Mouse (Mus musculus) CH12.LX (cell line): ENCODE measurements around the gene Hdac4. TPM values are rescaled to one million over a fixed set of nuclear protein-coding genes. Genes with fewer than 3 reads are reported as not detected.

Source experiments
- DNase-seq: peaks from one replicate; pipeline ENCODE4 v3.0.0-alpha.2; 2013; ENCODE audit errors: extremely low read depth
- H3K27ac ChIP-seq: 2 replicates; pipeline ENCODE4 v1.5.1; 2012; ENCODE audit warnings: low read depth, mild to moderate bottlenecking, control low read depth, moderate library complexity; ENCODE audit not compliant: insufficient read depth
- H3K27me3 ChIP-seq: replicated peaks from 2 replicates; pipeline ENCODE3; 2012; ENCODE audit warnings: inconsistent platforms
- H3K36me3 ChIP-seq, 2 experiments: replicated peaks in 1 of 2; 2 replicates each; pipeline versions ENCODE3 to v1.6.1; 2012; ENCODE audit warnings: inconsistent platforms in 1 of 2, low read length in 1 of 2, mild to moderate bottlenecking in 1 of 2, mixed read lengths in 1 of 2, moderate library complexity in 1 of 2; ENCODE audit not compliant: control insufficient read depth in 1 of 2, insufficient read depth in 1 of 2
- H3K4me1 ChIP-seq, 2 experiments: 2 replicates each; pipeline ENCODE4 v1.6.1; 2012; ENCODE audit warnings: inconsistent platforms in 1 of 2, moderate library complexity in 1 of 2; ENCODE audit not compliant: insufficient read depth in 2 of 2, control insufficient read depth in 1 of 2
- H3K4me2 ChIP-seq: 2 replicates; pipeline ENCODE4 v1.6.1; 2012; ENCODE audit warnings: low read depth, mild to moderate bottlenecking, control low read depth; ENCODE audit not compliant: poor library complexity, insufficient read depth, severe bottlenecking
- H3K4me3 ChIP-seq, 3 experiments: fragments of 150-350 bp in 1 of 3; sonication (generic) in 1 of 3; replicated peaks in 1 of 3; 2 replicates each; pipeline versions ENCODE3 to v1.5.1; 2011 to 2012; ENCODE audit warnings: low read depth in 2 of 3, low read length in 2 of 3, mild to moderate bottlenecking in 2 of 3, moderate library complexity in 2 of 3, control low read depth in 1 of 3, improper control_type of control experiment in 1 of 3, inconsistent platforms in 1 of 3, mixed read lengths in 1 of 3; ENCODE audit not compliant: poor library complexity in 1 of 3
- H3K79me2 ChIP-seq: replicated peaks from 2 replicates; pipeline ENCODE4 v1.6.1; 2012; ENCODE audit warnings: mild to moderate bottlenecking, moderate library complexity; ENCODE audit not compliant: control insufficient read depth, poor library complexity, insufficient read depth, severe bottlenecking; ENCODE audit errors: extremely low read depth
- H3K9ac ChIP-seq: 2 replicates; pipeline ENCODE4 v1.6.1; 2012; ENCODE audit warnings: low read depth, mild to moderate bottlenecking, control low read depth, moderate library complexity; ENCODE audit not compliant: insufficient read depth
- H3K9me3 ChIP-seq: replicated peaks from 2 replicates; pipeline ENCODE3; 2012; ENCODE audit warnings: low read length, inconsistent platforms, mixed read lengths
- CHD1 ChIP-seq: IDR thresholded peaks from 2 replicates; pipeline ENCODE4 v1.6.1; 2012; ENCODE audit warnings: low read depth, low read length, improper control_type of control experiment, inconsistent platforms
- CHD2 ChIP-seq: IDR thresholded peaks from 2 replicates; pipeline ENCODE4 v1.6.1; 2011; ENCODE audit warnings: low read length, improper control_type of control experiment
- E2F4 ChIP-seq: IDR thresholded peaks from 2 replicates; pipeline ENCODE4 v1.6.1; 2011; ENCODE audit warnings: low read depth, low read length, improper control_type of control experiment; ENCODE audit not compliant: insufficient replicate concordance
- ELF1 ChIP-seq: IDR thresholded peaks from 2 replicates; pipeline ENCODE4 v1.6.1; 2014; ENCODE audit warnings: low read depth, mild to moderate bottlenecking, inconsistent platforms, low read length, improper control_type of control experiment
- ETS1 ChIP-seq: conservative IDR thresholded peaks from 2 replicates; pipeline ENCODE4 v1.6.1; 2012; ENCODE audit warnings: low read depth, mild to moderate bottlenecking, inconsistent platforms, low read length, improper control_type of control experiment, moderate library complexity
- JUN ChIP-seq: IDR thresholded peaks from 2 replicates; pipeline ENCODE4 v1.6.1; 2011; ENCODE audit warnings: low read depth, mild to moderate bottlenecking, low read length, improper control_type of control experiment, moderate library complexity; ENCODE audit not compliant: insufficient read depth
- JUND ChIP-seq: conservative IDR thresholded peaks from 2 replicates; pipeline ENCODE4 v1.6.1; 2011; ENCODE audit warnings: low read depth, low read length, improper control_type of control experiment
- KAT2A ChIP-seq: IDR thresholded peaks from 2 replicates; pipeline ENCODE4 v1.6.1; 2012; ENCODE audit warnings: low read length, improper control_type of control experiment, inconsistent platforms; ENCODE audit not compliant: insufficient replicate concordance
- MAX ChIP-seq: IDR thresholded peaks from 2 replicates; pipeline ENCODE4 v1.6.1; 2011; ENCODE audit warnings: low read length, improper control_type of control experiment
- MAZ ChIP-seq: IDR thresholded peaks from 2 replicates; pipeline ENCODE4 v1.6.1; 2012; ENCODE audit warnings: low read depth, mild to moderate bottlenecking, inconsistent platforms, low read length, improper control_type of control experiment, moderate library complexity
- MEF2A ChIP-seq: IDR thresholded peaks from 2 replicates; pipeline ENCODE4 v1.6.1; 2014; ENCODE audit warnings: low read depth, mild to moderate bottlenecking, inconsistent platforms, low read length, improper control_type of control experiment, borderline replicate concordance
- MYC ChIP-seq: IDR thresholded peaks from 2 replicates; pipeline ENCODE4 v1.6.1; 2011; ENCODE audit warnings: low read depth, mild to moderate bottlenecking, improper control_type of control experiment, low read length
- NRF1 ChIP-seq: IDR thresholded peaks from 2 replicates; pipeline ENCODE4 v1.6.1; 2014; ENCODE audit warnings: low read depth, mild to moderate bottlenecking, inconsistent platforms, low read length, improper control_type of control experiment, moderate library complexity
- POLR2A ChIP-seq: IDR thresholded peaks from 2 replicates; pipeline ENCODE4 v1.6.1; 2011; ENCODE audit warnings: low read depth, mild to moderate bottlenecking, improper control_type of control experiment, low read length
- POLR2AphosphoS2 ChIP-seq: IDR thresholded peaks from 2 replicates; pipeline ENCODE4 v1.6.1; 2011; ENCODE audit warnings: low read depth, low read length, improper control_type of control experiment
- SMC3 ChIP-seq: IDR thresholded peaks from 2 replicates; pipeline ENCODE4 v1.6.1; 2011; ENCODE audit warnings: low read depth, low read length, improper control_type of control experiment
- TBP ChIP-seq: conservative IDR thresholded peaks from 2 replicates; pipeline ENCODE4 v1.6.1; 2011; ENCODE audit warnings: low read depth, low read length, improper control_type of control experiment
- TCF12 ChIP-seq: IDR thresholded peaks from 2 replicates; pipeline ENCODE4 v1.6.1; 2014; ENCODE audit warnings: low read depth, mild to moderate bottlenecking, inconsistent platforms, low read length, improper control_type of control experiment
- ZC3H11A ChIP-seq: IDR thresholded peaks from 2 replicates; pipeline ENCODE4 v1.6.1; 2012; ENCODE audit warnings: low read depth, mild to moderate bottlenecking, inconsistent platforms, low read length, improper control_type of control experiment
- ZMIZ1 ChIP-seq: IDR thresholded peaks from 2 replicates; pipeline ENCODE4 v1.6.1; 2012; ENCODE audit warnings: low read depth, mild to moderate bottlenecking, inconsistent platforms, low read length, improper control_type of control experiment
- dilution Hi-C: fragments of 300-500 bp; cut with MboI; formaldehyde crosslinking; loops from 2 replicates; pipeline ENCODE4 v1.14.3; 2020; ENCODE audit warnings: low sequenced_read_pairs; ENCODE audit not compliant: extremely low pct_unique_long_range_greater_than_20kb, extremely low pct_ligation_motif_present
- in situ Hi-C: fragments of 300-500 bp; cut with MboI; formaldehyde crosslinking; loops from 3 replicates; pipeline ENCODE4 v1.14.3; 2019; ENCODE audit warnings: low sequenced_read_pairs, low pct_ligation_motif_present, low pct_unique_long_range_greater_than_20kb, mixed read lengths
- polyA plus RNA-seq: library from polyadenylated mRNA; unstranded; fragments of >175 nt; gene quantifications from 2 replicates; pipeline ENCODE4 v1.2.1, GENCODE M21; 2012; ENCODE audit warnings: low read depth; ENCODE audit not compliant: insufficient read length
- total RNA-seq, 2 experiments: library from RNA; depleted of rRNA; stranded (reverse); fragments of 300-350 nt in 1 of 2; fragments of >200 nt in 1 of 2; gene quantifications; 2 replicates each; pipeline ENCODE4 v1.2.3; 2012 to 2014

Gene Hdac4
- total and polyA plus RNA-seq, 3 experiments, result 2.4 to 6.3 (median 4.3) TPM

DNA sequence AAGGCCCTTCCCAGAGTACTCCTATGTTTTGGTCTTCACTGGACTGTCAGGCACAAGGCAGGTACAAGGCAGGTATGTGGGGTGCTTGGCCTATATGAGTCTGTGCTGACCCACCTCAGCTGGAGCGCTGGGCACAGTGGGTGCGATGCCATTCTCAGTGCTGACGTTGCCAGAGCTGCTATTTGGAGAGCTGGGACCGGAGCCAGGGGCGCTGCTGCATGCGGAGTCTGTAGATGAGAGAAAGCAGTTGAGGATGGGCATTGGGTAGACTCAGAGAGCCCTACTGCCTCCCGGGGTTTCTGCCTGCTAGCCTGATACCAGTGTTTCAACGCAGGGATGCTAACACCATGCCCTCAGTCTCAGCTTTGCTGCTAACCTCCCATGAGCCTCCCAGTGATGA is 208.1 kb downstream of the Hdac4 start:
- H3K36me3 ChIP-seq, result peaks cover 39 to 84% of the 10 kb centered on the region in 2 experiments
- no peak for TF ChIP-seq ZC3H11A
- TF ChIP-seq CHD2, result no peak
- TF ChIP-seq TCF12, result no peak
- TF ChIP-seq ELF1, result no peak
- TF ChIP-seq ZMIZ1, result no peak
- no peak for TF ChIP-seq POLR2A
- no peak for TF ChIP-seq MAZ
- TF ChIP-seq ETS1, result no peak
- TF ChIP-seq JUND, result no peak
- TF ChIP-seq TBP, result no peak
- no peak for TF ChIP-seq CHD1
- TF ChIP-seq MYC, result no peak
- no peak for TF ChIP-seq KAT2A
- no peak for TF ChIP-seq POLR2AphosphoS2
- no peak for TF ChIP-seq JUN
- no peak for TF ChIP-seq E2F4
- dilution Hi-C loops, result no loop called here
- H3K4me2 ChIP-seq, result no peak overlapping the region
- in situ Hi-C loops, result no loop called here
- H3K9ac ChIP-seq, result no peak overlapping the region
- no peak overlapping the region for H3K27ac ChIP-seq
- H3K79me2 ChIP-seq, result no peaks in the 10 kb centered on the region
- H3K27me3 ChIP-seq, result no peaks in the 10 kb centered on the region
- no peaks in the 10 kb centered on the region for H3K9me3 ChIP-seq
- DNase-seq, result no peak
- no peak overlapping the region for H3K4me3 ChIP-seq
- H3K4me1 ChIP-seq, result peaks cover 0 to 9% of the 10 kb centered on the region in 2 experiments; a peak in 1 of 4 replicates

DNA sequence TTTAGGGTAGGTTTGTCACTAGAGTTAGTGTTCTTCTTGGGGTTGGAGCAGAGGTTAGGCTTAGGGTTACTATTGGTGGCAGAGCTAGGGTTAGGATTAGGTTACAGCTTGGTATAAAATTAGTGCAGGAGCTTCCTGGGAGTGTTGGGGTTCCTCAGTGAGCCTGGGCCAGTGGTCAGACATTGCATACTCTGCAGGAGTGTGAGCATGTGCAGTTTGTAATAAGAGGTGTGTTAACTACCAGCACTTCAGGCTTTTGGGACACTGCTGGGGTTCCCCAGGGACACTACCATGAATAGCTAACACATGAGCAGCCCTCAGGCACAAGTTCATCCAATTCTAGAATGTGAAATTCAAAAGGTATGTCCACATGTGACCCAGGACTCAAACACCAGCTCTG is 209.7 kb downstream of the Hdac4 start:
- dilution Hi-C loops, result no loop called here
- no peaks in the 10 kb centered on the region for H3K79me2 ChIP-seq
- no peak overlapping the region for H3K27ac ChIP-seq
- H3K9me3 ChIP-seq, result no peaks in the 10 kb centered on the region
- H3K9ac ChIP-seq, result no peak overlapping the region
- H3K4me1 ChIP-seq, result peaks cover 0 to 9% of the 10 kb centered on the region in 2 experiments; a peak in 1 of 4 replicates
- no peaks in the 10 kb centered on the region for H3K27me3 ChIP-seq
- H3K4me2 ChIP-seq, result no peak overlapping the region
- no peak for DNase-seq
- H3K4me3 ChIP-seq, result no peak overlapping the region
- TF ChIP-seq MAX, result no peak
- TF ChIP-seq SMC3, result no peak
- no peak for TF ChIP-seq POLR2A
- no peak for TF ChIP-seq MAZ
- TF ChIP-seq NRF1, result no peak
- TF ChIP-seq MEF2A, result no peak
- no peak for TF ChIP-seq JUN
- TF ChIP-seq, all 38 proteins: peak for 0
- in situ Hi-C loops, result no loop called here
- H3K36me3 ChIP-seq, result peaks cover 38 to 85% of the 10 kb centered on the region in 2 experiments
